Mouse (Mus musculus) A20 (cell line): ENCODE results near the gene Hrh1.
A peak's percentile ranks its signal among the peaks of the same experiment; 100 is the strongest.

Experiments
- DNase-seq: peaks from one replicate; pipeline ENCODE4 v3.0.0-alpha.2; 2011; ENCODE audit warnings: low read depth, low spot score

Gene Hrh1

DNA sequence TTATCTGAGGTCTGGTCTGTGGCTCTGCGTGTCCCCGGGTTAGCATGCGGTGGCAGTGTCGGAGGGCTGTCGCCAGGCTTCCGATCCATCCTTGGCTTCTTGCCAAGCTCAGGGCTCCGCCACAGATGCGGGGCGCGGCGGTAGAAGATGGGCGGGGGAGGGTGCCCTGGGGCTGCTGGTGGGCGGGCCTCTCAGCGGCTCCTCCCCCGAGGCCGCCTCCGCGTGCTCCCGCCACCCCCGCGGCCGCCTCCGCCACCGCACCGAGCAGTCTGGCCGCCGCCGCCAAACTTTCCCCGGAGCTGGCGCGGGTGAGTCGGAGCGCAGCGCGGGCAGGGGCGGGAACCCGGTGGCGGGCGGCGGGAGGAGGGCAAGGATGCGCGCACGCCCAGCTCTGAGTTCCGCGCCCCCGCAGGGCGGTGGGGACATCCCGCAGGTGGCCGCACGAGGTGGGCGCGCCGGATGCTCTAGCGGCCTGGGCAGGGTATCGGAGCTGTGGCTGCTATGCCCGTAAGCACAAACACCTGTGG, at the start of gene Hrh1:
Gene Hrh1, plus strand, starts transcription at position 246 of the 527 bp plus-strand sequence.
- no peak for DNase-seq

DNA sequence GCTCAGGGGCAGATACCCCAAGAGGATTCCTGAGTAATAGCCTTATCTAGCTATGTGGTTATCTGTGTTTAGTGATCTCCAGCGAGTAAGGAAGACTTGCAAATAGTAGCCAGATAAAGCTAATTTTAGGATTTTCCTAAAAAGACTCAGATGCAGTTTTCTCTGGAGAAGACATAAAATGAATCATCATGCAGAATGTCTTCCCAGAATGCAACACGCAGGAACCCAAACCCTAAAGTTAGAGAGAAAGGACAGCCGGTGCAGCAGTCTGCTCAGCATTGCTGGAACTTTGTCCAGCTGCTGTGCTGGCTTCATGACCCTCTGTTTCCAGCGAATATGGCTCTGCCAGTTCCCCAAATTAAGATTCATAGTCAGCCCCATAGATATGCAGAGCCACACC, 43.1 kb upstream of the Hrh1 start:
- no peak for DNase-seq

DNA sequence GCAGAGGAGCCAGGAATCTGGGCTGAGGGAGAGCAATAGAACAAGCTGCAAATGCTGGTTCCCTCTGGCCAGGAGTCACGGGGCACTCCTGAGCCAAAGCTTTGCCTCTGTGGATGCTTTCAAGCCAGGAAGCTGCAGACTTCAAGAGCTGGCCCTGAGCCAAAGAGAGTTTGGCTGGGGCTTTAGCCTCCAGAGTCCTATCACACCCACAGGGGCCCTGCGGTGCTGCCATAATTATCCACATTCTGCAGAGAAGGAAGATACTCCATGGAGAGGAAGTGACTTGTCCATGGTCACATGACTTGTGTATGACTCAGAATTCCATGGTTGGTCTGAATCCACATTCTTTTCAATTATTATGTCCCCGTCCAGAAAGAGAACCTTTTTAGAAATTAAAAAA, 39.6 kb upstream of the Hrh1 start:
- no peak for DNase-seq

DNA sequence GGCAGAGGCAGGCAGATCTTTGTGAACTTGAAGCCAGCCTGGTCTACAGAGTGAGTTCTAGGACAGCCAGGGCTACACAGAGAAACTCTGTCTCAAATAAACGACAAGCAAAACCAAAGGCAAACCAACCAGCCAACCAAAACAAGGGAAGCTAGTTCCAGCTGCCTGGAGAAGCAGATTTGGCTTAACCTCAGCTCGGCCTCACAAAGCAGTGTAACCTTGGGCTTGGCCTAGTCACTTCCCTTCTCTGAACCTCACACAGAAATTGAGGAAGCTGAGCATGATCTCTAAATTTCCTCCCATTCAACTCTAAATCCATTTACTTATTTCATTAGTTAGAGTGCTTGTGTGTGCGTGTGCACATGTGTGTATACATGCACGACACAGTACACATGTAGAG, 35.4 kb upstream of the Hrh1 start:
- no peak for DNase-seq

DNA sequence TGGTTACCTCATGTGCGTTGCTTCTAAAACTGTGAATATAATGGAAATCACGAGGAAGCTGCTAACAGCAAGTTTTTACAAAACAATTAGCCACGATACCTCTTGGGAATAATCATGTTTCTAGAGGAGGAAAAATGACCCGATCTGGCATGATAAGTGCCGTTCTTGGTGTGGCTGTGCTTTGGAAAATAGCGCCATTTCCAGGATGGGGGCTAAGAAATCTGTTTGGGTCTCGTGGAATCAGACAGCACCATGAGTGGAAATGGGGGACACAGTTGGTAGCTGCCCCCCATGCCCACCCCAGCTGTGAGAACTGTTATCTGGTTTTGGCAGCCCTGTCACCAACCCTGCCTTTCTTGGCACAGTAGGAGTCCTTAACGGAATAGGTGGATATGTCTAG, 34.0 kb upstream of the Hrh1 start:
- no peak for DNase-seq

DNA sequence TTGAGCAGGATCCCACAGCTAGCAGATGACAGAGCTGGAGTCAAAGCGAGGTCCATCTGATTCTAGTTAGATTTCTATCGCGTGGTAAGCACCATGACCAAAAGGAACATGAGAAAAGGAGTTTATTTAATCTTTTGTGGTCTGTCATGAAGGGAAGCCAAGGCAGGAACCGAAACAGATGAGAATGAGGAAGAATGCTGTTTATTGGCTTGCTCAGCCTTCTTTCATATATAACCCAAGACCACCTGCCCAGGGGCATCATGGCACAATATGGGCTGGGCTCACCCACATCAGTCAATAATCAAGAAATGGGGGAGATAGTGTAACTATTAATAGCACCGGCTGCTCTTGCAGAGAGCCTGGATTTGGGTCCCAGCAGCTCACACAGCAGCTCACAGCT, 33.0 kb upstream of the Hrh1 start:
- DNase-seq, result peak; percentile 38

DNA sequence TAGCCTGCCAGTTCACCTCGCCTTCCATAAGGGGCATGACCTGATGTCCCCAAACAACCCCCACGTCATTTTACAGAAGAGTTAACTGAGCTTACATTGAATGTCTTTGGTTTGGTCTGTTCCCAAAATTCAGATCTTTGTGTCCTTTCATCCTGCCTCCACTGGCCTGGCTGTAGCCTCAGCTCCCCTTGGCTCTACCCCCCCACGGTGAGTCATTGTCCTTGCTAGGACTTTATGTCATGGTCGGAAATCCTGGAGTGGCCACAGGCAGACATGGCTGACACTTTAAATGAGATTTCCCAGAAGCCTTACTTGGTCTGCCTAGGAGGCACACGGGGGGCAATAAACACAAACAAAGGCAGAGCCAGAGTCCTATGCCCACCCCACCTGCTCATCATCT, 31.5 kb upstream of the Hrh1 start:
- no peak for DNase-seq

DNA sequence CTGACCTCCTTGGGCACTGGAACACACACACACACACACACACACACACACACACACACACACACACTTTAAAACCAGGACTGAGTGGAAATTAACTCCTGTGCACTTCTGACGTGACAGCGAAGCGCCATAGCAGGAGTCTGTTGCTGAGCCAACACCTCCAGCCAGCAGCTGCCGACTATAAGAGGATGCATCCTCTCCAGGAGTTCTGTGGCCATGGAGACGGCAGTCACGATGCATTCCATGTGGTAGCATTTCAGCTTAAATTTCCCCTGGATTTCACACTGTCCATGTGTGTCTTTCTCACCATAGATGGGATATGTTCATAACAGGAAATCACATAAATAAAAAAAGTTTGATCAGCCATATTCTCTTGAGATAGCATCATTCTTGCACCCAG, 30.1 kb upstream of the Hrh1 start:
- DNase-seq, result no peak

DNA sequence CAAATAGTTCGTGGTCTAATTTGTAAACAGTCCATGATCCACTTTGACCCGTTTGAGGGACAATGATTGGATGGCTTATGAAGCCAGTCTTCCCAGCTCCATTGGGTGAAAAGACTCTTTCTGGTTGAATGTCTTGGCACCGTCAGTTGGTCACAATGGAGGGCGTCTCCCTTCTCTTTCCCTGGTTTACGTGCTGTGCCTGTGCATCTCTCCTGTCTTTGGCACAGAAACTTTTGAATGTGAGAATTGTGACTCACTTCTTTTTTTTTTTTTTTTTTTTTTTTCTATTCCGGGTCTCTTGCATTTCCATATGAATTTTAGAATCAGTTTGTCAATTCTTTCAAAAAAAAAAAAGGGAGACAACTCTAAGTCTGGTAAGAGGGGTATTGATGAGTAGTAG, 29.5 kb upstream of the Hrh1 start:
- DNase-seq, result no peak

DNA sequence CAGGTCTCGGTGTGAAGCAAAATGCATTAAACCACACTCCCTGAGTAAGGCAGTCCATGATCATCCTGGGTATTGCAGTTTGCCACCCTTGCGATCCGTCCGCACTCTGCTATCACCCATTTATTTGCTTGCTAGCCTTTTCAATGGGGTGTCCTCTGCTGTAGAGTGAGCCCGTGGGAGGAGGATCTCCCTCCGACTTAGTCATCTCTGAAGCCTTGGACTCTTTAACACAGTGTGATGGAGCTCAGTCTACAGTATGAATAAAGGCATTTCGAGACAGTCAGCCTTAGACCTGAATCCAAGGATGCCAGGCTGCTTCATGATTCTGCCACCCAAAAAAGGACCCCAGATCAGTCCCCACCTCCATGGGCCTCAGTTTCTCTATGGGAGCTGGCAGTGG, 25.0 kb upstream of the Hrh1 start:
- DNase-seq, result no peak

DNA sequence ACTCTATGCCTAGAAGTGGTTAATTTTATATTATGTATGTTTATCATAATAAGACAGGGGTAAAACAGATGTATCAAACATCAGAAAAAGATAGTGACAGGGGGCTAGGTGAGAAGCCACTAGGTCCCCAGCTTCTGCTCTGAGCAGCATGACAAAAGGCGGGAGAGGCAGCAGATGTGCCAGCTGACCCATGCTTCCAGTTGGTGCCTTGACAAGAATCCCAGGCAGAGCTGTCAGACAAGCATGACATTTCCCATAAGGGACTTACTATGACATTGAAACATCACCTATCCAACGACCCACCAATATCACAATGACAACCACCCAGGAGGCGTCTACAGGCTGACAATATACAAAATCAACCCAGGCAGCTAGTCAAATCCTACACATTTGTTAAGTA, 16.9 kb upstream of the Hrh1 start:
- no peak for DNase-seq

DNA sequence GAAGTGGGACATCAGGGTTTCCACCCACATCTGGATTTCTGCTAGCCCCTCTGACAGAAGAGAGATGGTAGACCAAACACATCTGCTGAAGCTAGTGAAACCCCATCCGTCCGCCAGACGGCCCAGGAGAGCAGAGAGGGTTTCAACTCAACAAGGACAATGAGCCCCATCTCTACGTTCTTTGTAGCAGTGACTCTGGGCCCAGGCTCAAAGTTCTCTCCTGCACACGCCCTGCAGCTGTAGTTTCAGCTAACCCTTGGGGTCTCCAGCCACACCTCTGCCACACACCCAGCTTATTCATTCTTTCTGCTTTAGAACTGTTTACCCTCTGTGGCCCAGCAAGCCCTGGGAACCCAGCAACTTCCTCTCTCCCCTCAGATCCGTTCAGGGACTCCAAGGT, 10.4 kb upstream of the Hrh1 start:
- no peak for DNase-seq

DNA sequence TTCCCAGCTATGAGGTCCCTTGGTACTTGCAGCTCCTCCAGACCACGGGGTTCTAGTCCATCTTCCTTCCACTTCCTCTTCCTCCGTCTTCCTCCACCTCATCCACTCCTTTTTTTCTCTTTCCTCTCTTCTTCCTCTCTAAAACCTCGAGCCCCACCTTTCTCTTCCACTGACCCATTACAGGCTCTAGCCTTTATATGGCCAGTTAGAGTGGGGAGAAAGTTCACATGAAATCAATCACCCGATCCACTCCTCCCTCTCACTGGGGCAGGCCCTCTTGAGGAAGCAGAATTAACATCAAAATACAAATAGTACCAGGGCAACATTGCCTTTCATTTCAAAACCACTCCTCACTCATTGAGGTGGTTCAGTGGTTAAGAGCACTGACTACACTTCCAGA, 9.9 kb upstream of the Hrh1 start:
- DNase-seq, result no peak

DNA sequence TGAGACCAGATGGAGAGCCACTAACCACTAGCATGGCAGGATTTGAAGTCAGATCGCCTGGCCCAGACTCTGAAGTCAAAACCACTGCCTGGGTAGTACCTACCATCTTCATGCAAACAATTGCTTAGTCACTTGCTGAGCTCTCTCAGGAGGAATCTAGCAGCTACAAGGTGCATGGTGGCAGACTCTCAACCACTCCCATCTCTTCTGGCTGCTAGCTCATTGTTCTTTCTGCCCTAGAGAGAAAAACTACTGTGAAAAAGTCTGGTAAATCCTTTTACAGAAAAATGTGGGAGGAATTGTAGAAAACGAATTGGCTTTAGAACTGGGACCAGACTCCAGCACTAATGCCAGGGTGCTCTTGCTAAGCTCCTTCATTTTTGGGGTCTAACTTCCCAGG, 7.6 kb upstream of the Hrh1 start:
- no peak for DNase-seq

DNA sequence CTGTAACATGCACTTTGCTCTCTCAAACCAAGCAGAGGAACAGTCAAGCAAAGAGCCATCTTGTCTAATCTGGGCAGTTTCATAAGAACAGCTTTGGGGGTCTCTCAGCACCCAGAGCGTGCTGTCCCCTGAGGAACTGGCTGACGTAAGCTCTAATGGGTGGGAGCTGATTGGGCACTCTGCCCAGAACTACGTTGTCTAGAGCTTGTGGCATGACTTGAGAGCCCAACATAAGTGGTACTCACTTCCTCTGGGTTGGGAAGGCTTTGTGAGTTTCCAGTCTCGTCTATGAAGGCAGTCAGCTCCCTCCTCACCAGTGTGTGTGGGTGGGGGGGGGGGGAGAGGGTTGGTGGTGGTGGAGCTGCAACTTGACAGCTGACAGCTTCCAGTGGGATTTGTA, 2.8 kb upstream of the Hrh1 start:
- DNase-seq, result no peak

DNA sequence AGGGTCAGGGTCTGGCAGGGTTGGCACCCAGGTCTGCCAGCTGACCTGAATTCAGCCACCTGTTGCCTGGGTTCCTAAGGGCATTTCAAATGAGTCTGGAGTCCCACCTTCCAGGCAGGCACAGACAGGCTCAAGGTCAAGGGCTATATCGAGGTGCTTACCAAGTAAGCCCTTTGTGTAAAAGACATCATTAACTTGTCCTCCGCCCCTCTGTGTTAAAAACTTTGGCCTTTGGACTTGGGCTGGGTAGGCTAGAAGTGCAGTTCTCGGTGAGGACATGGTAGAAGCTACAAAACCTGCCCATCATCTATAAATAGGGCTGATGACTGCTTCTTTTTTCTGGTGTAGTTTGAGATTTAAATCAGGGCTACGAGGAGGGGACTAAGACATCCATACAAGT, 1.1 kb upstream of the Hrh1 start:
- no peak for DNase-seq

DNA sequence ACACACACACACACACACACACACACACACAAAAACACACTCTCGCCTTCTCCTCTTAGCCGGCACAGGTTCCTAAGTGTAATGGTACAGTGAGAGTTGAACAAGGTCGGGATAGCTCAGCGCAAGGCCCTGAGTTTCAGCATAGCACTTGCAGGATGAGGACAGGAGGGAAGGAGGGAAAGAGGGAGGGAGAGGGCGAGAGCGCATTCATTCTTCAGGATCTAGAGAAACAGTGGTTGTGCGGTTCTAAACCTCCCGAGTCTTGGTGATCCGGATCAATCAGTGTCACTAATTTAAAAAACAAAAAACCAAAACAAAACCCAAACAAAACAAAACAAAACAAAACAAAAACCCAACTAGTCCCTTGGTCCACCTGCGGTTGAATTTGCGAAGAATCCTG, 456 bp upstream of the Hrh1 start:
- no peak for DNase-seq

DNA sequence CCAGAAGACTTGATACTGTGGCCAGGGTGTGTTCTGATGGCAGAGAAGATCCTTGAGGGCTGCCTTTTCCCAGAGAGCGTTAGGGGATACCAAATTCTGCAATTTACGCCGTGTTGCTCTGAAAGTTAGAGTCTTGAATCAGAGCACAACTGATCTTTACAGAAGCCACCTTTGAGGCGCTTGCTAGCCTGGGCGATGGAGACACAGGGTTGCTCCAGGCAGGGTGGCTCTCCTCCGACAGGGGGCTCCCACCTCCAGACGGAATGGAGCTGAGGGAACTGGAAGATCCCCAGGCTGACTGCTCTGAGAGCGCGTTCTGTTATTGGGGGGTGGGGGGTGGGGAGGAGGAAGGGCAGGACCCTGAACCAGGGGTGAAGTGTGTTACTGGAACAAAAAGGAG, 890 bp downstream of the Hrh1 start:
- DNase-seq, result no peak

DNA sequence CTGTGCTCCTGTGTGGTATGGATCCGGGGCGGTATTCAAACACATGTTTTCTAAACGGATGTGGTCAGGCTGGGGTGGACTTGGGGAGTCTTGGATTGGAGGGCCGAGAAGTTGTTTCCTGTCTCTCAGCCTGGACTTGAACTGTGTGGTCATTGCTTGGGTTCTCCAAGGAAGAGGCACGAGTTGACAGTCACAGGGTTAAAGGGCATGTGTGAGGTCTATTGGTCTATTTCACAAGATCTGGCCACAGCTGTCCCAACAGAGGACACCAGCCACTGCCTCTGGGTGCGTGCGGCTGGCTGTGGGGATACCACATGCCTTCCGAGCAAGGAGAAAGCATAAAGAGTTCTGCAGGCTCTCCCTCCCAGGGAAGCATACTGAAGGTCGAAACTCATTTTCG, 2.7 kb downstream of the Hrh1 start:
- DNase-seq, result no peak

DNA sequence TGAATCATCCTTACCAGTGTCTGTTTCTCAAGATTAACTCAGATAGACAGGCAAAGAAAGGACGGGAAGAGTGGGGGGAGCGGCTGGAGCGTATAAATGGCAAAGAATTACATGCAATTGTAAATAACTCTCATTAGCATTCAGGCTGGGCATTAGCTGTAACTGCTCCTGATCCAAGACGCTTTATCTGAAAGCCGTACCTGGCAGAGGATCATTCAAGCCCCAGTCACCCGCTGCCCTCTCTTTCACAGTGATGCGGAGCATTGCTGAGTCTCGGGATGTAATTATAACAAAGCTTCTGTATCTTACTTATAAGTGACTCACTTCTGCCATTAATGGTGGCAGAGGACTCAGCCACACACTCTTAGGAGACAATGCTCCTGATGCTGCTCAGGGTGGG, 3.1 kb downstream of the Hrh1 start:
- DNase-seq, result no peak

DNA sequence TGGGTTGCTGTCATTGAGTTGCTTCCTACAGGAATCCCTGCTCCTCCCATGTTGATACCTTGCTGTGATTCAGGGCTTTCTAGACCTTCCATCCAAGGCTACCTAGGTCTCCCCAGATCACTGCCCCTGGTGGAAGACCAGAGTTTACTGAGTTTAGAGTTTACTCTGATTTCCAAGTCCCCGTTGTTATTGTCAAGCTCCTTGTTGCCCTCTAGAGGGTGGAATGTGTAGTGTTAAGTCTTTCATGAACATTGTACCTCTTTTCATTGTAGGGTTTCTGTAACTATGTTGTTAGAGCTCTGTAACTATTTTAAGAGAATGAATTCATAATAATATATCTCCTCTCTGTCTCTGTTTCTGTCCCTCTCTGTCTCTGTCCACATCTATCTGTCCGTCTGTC, 4.4 kb downstream of the Hrh1 start:
- peak; percentile 22 for DNase-seq

DNA sequence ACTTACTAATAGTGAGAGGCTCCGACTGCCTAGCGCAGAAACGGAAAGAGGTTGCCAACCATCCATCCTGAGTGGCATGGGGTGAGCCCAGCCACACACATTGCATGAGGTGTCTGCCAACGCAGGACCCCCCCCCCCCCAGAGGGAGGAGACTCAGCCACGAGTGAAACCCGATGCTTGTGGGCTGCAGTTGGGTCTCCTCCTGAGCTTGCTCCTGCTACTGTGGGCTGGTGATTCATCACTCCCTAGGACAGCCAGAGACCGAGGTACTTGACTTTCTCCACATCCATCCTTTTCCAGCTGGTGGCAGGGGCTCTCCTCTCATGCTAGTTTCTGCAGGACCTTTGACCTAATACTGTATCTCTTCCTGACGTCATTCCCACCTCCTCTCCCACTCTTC, 5.9 kb downstream of the Hrh1 start:
- DNase-seq, result no peak

DNA sequence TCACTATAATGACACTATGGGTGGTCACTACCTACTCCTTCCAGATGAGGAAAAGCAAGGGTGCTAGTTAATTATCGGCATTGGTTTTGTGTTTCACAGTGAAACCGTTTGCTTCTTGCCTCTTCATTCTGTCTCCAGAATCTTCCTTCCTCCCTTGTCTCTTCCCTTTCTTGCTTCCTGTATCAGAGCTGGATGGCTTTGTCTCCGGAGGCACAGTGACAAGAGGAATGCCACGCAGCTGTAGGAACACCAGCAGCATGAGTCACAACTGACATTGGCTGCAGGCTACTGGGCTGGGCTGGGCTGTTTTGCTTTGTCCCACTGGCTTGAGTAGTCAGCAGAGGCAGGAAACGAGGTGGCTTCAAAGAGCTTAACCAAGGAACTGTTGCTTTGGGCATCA, 6.4 kb downstream of the Hrh1 start:
- no peak for DNase-seq

DNA sequence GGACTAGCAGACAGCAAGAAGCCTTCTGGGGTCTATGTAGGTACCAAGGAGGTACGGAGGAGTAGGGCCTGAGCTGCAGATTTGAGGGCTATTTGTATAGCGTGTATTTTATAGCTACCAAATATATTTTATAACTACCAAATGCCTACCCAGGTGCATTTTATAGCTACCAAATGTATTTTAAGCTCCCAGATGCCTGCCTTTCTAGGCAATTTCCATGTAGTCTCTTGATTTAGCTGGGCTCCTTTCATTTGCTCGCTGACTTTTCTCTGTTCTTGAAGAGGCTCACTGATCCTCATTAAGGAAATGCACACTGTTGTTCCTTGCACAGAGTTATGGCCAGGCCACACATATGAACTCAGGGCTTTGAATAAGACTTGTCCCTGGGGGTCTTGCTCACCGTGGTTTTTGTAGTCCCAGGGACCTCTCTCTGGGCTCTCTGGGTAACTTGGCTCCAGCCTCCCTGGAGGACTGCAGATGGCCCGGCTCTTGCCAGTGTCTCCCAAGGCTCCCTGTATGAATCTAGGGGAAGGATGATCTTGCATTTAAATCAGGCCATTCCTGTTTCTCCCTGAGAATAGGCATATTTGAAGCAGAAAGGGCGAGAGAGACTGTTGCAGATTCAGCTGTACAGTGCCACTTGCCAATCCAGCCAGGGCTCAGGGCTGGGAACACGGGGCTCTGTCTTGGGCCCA, 7.2 kb downstream of the Hrh1 start:
- no peak for DNase-seq
